Mouse (Mus musculus): ENCODE measurements around the gene Dcaf6.

Gene Dcaf6

DNA sequence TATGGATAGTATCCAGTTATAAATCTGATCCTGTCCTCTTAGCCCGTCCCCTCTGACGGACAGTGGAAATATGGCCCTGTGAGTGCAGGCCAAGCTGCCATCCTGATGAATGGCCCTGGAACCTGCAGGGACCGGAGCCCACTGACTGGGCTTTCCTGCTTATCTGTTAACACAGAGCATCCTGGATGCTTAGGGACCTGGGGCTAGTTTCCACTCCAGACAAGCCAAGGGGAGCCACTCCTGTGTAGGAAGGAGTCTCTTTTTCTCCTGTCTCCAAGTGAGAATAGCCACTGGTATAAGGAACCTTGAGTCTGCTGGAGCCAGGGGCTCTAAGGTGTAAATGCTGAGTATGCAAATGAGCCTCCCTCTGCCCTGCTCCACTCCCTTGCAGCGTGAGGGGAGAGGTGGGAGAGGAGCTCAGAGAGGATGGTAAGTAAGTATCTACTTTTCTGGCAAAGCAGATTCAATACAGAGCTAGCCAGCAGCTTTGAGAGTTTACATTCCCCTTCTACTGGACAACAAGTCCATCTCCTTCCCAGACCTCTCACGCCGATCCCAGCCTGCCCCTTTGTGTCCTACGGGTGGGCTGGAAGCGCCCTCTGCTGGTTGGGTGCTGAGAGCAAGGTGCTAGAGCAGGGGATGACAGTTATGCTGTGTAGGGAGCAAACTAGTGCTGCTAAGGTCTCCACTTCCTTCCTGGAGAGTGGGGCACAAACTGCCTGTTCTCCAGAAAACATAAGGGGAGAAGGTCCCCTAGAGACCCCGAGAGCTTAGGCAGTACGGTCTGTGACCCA lies 139.9 kb downstream of the Dcaf6 start:
- peak; percentile 59 for DNase-seq

DNA sequence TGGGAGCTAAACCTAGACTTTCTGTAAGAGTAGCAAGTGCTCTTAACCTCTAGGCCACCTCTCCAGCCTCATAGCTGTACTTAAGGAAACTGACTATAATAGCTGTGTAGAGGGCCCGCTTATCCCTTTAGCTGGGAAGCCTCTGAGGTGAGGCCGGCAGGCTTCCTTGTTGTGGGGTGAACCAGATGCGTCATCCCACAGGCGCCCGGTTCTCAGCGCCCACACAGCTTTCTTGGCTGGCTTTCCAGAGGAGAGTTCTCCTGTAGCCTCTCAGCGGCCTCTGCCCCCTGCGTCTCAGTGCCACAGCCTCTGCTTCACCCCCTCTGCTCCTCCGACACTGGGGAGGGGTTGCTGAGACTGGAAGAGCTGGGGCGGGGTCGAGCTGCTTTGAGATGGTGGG lies 143.9 kb downstream of the Dcaf6 start:
- DNase-seq = no peak

DNA sequence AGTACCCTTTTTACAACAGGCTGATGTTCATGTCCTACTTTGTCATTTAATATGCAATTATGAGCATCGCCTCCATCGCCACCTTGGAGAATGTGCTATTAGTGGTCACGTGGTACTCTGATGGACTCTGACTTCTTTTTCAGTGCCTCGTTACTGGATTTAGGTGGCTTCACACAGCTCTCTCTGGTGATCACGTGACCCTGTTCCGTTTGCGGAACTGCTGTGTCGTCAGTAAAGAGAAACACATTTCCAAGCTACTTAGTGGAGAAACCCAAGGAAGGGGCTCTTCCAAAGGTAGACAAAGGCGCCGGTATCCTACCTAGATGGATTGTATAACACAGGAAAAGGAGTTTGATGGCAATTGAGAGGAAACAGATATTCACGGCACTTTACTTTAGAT lies 152.1 kb downstream of the Dcaf6 start:
- DNase-seq = no peak

DNA sequence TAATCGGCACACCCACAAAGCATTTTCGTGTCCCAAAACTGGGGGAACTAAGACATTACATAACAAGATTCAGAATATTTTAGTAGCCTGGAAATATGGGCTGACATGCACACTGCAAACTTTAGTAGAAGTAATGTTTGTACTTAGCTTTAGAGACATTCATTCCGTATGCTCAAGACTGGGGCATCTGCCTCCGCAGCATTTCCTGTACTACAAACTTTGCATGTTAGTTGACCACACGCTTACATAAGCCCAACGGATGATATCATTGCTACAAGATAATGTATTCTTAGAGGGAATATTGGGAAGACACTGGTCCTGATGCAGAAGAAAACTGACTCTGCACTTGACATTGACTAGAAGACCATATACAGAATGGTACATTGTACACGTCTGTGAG lies 155.9 kb downstream of the Dcaf6 start:
- DNase-seq = no peak

DNA sequence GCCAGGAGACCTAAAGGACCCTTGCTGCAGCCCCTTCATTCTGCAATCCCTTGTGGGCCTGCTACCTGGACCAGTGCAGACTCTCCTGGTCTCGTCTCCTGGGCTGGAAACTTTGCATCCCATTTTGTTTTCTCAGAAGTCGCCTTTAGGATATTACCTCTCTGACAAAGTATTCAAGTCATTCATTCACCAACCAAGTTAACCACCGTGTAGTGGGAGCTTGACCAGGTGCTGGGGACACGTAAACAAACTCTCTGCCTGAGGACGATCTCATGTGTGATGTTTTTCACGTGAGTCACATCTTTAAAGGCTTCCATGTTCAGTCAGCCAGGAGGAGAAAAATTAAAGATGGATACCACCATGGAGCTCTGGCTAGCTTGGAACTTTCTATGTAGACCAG lies 157.1 kb downstream of the Dcaf6 start:
- no peak for DNase-seq

DNA sequence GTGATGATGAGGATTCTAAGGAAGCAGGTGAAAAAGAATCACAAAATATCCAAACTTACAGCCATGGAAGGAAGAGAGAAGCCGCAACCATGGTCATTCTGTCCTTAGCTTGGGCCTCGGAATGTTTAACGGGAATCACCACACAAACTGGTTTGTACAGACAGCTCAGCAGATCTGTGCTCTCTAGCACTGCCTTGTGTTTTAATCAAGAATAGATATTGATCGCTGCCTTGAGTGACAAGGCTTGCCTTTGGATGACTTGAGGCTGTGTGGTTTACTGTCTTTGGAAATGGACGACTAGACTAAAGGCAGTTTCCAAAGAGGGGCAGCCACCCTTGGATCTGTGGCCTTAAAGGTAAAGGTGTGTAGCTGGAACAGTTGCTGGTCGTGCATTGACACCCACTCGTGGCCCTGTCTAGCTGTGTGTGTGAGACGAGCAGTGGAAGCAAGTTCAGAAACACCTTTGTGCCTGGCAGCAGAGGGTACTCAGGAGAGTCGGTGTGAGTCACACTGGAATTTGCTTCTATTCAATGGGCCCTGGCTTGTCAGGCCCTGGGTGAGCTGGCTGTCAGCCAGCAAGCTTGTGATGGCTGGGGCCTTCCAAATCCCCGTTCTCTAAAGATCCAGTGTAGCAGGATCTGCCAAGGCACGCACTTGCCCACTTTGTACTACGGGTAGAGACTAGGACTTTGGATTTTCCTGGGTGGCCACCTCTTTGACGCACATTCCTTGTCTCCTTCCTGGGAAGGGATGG lies 157.6 kb downstream of the Dcaf6 start:
- no peak for DNase-seq

DNA sequence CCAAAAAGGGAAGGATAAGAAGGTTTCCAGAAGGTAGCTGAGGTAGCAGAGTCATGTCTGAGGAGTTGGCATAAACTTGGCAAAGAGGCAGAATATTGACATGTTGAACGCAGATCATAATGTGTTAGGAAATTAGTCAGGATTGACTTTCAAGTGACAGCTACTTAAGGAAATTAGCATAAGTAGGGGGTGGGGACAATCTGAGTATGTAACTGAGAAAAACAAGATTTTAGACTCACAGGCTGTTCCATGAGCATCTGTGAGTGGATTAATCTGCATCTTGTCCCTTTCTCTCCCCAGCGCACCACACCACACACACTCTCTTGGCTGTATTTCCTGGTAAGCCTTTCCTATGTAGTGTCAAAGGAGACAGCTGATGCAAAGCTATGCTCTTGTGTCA lies 158.7 kb downstream of the Dcaf6 start:
- no peak for DNase-seq

DNA sequence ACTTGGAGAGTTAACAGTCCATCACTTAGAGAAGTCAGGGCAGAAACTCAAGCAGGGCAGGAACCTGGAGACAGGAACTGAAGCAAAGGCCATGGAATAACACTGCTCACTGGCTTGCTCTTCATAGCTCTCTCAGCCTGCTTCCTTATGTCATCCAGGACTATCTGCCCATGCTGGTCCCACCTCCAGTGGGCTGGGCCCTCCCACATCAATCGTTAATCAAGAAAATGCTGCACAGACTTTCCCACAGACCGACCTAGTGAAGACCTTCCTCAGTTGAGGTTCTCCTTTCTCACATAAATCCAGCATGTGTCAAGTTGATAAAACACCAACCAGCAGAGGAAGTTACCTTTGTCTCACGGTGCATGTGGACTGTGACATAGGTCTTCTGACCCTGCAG lies 159.2 kb downstream of the Dcaf6 start:
- DNase-seq = no peak

DNA sequence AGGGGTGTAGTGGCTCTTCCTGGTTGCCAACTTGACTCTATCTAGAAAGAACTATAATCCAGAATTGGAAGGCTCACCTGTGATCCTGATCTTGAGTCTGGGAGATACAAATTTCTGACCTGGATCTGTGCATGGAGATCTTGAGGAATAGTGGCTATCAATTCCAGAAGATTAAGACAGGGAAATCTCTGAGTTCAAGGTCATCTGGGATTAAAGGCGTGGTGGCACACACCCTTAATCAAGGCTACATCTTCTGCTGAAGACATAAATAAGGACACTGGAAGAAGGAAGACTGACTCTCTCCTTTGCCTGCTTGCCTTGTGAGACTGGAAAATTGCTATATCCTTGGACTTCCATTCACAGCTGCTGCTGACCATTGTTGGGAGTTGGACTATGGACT lies 164.8 kb downstream of the Dcaf6 start, which contains the start of gene Gpr161:
Gene Gpr161 (plus strand): TSS at position 301 of the 400 bp plus-strand sequence.
- no peak for DNase-seq

DNA sequence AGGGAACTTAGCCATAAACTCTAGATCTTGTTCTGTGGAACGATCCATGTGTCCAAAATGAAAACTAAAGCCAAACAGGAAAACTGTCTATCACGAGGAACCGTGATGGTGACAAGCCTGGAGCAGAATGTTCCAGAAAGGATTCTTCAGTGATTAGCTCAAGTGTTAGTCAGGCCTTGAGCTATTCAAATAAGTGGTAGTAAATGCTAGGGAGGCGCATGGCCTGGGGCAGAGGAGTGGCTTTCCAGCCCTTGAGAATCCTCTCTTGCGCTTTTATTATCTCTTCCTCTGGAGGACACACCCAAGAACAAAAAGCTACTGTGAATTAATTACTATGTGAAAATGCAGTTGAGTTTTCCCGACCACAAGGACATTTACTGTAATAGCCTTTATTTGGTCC lies 168.7 kb downstream of the Dcaf6 start:
- DNase-seq = no peak

DNA sequence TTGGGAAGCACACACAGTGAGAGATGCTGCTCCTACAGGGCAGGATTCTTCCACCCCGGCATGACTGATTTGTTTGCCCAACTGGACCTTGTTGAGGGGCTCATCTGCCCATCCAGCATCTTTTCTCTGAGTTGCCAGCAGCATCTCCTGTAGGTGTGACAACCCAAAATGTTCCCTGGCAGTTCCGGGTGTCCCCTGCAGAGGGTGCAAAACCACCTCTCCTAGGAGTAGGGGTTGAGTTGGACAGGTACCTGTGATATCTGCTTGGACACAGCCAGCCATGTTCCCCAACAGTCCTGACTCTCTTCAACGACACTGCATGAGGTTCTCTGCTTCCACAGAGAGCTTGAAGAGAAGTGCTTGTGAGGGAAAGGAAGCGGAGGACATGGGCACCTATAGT lies 170.4 kb downstream of the Dcaf6 start:
- DNase-seq = no peak

DNA sequence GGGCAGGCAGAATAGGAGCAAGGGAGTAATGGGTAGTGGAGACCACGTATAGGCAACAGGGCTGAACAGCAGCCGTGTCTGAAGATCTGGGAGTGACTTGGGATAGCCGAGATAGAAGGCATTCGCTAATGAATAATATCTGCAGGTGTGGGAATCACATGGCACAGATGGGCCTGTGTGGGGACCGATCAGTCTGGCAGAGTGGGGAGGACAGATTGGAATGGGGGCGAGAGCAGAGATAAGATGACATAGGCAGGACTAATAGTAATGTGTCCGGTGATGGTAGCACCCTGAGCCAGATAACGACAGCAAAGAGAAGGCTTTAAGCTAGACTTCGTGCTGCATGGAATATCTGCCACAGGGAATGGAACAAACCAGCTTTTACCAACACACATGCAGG lies 172.1 kb downstream of the Dcaf6 start:
- DNase-seq = no peak

DNA sequence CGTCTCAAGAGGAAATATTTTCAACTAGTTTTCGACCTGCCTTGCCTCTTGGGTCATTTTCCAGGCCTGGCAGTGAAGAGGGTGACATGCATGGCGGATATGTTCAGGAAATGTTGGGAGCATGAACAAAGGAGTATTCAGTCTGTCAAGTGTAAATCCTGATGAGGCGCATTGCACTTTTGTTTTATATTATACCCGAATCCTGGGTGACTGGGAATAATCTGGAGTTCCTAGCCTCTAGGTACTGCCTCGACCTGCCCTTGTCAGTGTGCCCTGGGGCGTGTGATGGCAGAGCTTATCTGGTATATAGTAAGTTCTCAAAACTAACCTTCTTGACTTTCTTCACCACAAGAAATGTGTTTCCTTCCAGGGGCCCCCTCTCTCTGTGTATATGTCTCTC lies 176.2 kb downstream of the Dcaf6 start:
- DNase-seq = no peak

DNA sequence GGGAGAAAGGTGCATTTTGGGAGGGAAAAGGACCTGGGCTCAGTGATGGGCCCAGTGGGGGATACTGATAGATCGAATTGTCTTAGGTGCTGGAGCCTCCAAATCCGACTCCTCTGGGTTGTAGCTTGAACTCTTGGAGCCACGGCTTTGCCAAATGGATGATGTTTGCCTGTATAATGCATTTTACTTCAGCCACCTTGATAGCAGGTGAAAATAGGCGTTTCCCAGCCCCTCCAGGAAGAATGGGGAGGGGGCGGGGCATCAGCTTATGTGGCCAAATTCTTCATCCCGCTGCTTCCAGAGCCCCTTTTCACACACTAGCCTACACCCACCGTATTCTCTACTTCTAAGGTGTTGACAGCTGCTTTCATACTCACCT lies 177.3 kb downstream of the Dcaf6 start:
- no peak for DNase-seq

DNA sequence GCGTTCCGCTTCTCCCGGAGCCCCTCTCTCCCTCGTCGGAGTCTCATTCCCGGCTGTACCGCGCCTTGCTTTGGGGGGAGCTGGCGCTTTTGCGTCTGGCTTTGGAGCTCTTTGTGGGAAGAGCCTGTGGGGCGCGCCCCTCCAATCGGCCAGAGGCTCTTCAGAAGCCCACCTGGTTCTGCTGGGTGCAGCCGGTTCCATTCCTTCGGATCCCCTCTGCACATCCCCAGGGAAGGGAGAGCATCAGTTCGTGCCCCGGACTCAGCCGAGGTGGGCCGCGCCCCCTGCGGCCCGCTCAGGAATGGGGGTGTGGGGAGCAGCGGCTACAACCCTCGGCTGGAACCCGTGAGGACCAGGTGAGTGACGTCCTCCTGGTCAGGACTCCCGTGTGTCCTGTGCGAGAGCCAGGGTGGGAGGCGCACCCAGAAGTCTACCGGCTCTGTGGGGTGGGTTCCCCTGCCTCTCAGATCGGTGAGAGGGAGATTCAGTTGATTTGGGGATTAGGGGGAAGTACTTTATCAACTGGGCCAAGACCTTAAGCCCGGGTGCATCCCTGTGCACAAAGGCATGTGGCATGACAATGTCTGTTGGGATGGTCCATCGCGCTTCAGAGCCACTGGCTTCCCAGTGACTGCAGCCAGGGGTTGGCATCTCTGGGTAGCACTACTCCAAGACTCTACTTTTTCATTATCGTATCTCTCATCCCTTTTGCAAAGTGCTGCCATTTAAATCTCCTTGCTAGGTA lies 177.9 kb downstream of the Dcaf6 start:
- DNase-seq = no peak

DNA sequence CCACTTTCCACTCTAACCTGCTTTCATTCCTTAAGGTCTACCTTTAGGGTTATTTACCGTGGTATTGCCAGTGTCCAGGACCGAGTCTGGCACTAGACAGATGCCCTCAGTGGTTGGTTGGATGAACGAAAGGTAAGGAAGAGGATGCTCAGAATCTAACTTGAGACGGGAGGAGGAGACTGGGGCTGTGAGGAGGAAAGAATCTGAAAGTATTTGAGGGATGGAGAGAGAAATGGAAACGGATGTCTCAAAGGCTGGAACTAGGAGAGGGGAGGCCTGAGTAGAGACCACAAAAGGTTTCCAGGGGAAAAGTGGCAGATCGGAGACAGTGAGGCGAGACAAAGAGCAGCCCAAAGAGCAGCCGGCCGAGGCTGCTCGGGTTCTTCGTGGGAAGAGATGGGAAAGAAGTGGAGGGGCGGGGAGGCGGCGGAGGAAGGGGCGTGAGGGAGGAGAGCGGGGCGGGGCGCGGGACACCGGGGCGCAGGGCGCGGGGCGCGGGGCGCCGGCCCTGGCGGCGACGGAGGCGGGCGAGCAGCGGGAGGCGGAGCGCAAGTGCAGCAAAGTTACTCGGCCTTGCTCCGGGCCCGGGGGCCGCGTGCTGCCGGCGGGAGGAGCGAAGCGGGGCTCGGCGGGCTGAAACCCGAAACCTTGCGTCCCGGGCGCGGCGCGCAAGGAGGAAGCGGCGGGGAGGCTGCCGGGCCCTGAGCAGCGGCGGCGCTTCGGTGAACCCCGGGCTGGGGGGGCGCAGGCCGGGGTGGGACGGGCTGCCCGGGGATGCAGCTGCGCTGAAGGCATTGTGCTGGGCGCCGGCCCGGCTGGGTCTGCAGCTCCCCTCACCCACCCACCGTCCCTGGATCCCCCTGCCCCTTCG lies 178.7 kb downstream of the Dcaf6 start:
- DNase-seq = peak; percentile 19

DNA sequence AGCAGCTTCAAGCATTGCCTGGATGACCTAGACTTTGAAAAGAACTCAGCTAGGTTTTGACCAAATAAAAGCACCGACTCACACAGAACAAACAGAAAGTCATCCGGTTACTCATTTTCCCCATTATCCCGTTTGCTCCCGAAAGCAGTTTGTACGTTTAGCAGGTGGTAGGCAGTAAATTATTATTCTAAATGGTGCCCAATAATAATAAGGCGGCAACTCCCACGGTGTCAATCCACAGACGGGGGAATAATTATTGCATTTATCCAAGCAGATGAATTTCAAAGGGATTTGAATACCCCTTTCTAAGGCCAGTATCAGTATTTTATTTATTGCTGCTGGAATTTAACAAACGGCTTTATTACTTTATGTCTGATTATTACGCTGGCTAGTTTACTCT lies 179.5 kb downstream of the Dcaf6 start:
- DNase-seq = no peak

All from cerebellum, adult 8-10 months (tissue).